Mouse (Mus musculus) intestine, embryonic 16.5 days (tissue): ENCODE results near the gene Abcb8. TPM values are rescaled to one million over a fixed set of nuclear protein-coding genes. Genes with fewer than 3 reads are reported as not detected.
A peak's percentile ranks its signal among the peaks of the same experiment; 100 is the strongest.

Experiments used
- ATAC-seq: fragments of 200-750 bp; cut with Nextera tagmentation; 2 replicates; pipeline ENCODE4 v1.8.0; 2017; ENCODE audit warnings: moderate TSS enrichment, moderate library complexity
- H3K27ac ChIP-seq: fragments of 300-500 bp; sonication (generic); 2 replicates; pipeline ENCODE4 v1.5.1; 2014; ENCODE audit warnings: mild to moderate bottlenecking, low read length
- H3K27me3 ChIP-seq: fragments of 300-500 bp; sonication (generic); replicated peaks from 2 replicates; pipeline ENCODE4 v1.6.1; 2014; ENCODE audit warnings: low read length, control low read depth, mixed read lengths; ENCODE audit not compliant: control insufficient read depth, insufficient read depth
- H3K36me3 ChIP-seq: fragments of 300-500 bp; sonication (generic); 2 replicates; pipeline ENCODE4 v1.6.1; 2014; ENCODE audit warnings: low read length, control low read depth; ENCODE audit not compliant: control insufficient read depth, insufficient read depth
- H3K4me1 ChIP-seq: fragments of 300-500 bp; sonication (generic); 2 replicates; pipeline ENCODE4 v1.6.1; 2014; ENCODE audit warnings: low read length, control low read depth, mixed read lengths; ENCODE audit not compliant: control insufficient read depth, insufficient read depth
- H3K4me2 ChIP-seq: fragments of 300-500 bp; sonication (generic); 2 replicates; pipeline ENCODE4 v1.6.1; 2014; ENCODE audit warnings: low read depth, low read length, control low read depth
- H3K4me3 ChIP-seq: fragments of 300-500 bp; sonication (generic); 2 replicates; pipeline ENCODE4 v1.5.1; 2014; ENCODE audit warnings: mild to moderate bottlenecking, low read length
- H3K9ac ChIP-seq: fragments of 300-500 bp; sonication (generic); 2 replicates; pipeline ENCODE4 v1.6.1; 2014; ENCODE audit warnings: low read depth, low read length
- H3K9me3 ChIP-seq: fragments of 300-500 bp; sonication (generic); 2 replicates; pipeline ENCODE4 v1.6.1; 2016; ENCODE audit warnings: low read length, control low read depth; ENCODE audit not compliant: control insufficient read depth
- WGBS: fragments of 180-500 bp; shearing (Covaris S2); extraction: QIAGEN DNeasy Blood & Tissue Kit; methylation state at CpG from one replicate; pipeline ENCODE4 v1.1.7; 2014; 5-methylcytosine and 5-hydroxymethylcytosine counted together
- polyA plus RNA-seq: library from polyadenylated mRNA; unstranded; fragments of >200 nt; fragmentation: Nextera tagmentation; extraction: Ambion mirVana; gene quantifications from 2 replicates; pipeline ENCODE4 v1.2.1, GENCODE M21; 2015

The Abcb8 gene
- polyA plus RNA-seq, 1 experiment from 2014 or later = 89.8 TPM

DNA sequence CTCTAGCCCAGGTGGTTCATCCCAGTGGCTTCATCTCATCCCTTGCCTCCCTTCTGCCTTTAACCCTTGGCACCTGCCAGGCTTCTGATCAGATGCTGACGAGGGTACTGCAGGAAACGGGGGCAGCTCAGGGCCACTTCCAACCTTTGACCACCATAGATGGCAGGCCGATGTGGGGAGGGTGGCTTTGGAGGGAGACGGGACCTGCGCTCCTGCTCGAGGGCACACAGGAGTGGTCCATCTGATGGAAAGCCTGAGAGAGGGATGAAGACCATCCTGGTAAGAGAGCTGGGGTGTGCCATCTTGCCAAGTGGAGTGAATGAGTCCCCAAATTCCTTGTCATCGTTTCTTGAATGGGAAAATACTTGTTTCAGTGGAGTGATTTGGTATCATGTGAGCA lies 49.7 kb downstream of the Abcb8 start:
- WGBS = 91% methylated on average over 7 of the region's 7 CpGs
- no peaks in the 10 kb centered on the region for H3K27me3 ChIP-seq
- no peak overlapping the region for H3K4me2 ChIP-seq
- H3K9me3 ChIP-seq = no peaks in the 10 kb centered on the region
- H3K4me1 ChIP-seq = peaks cover 24% of the 10 kb centered on the region
- no peak overlapping the region for H3K4me3 ChIP-seq
- ATAC-seq = no peak
- H3K9ac ChIP-seq = no peak overlapping the region
- H3K36me3 ChIP-seq = peaks cover 22% of the 10 kb centered on the region
- no peak overlapping the region for H3K27ac ChIP-seq

DNA sequence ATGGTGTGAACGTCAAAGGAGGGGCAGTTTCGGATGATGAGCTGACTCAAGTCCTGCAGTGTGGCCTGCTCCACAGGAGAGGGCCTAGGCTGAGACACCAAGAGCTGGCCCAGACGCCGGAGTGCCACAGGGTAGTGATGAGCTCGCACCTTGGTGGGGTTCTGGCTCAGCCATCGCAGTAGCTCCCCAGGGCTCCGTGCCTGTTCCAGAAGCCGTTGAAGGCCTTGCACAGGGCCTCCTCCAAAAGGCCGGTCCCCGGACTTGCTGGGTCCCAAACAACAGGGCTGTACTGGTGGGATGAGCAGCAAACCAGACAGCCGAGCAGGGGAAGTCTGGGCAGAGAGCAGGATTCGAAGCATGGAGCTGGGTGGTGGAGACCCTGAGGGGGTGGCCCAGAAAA lies 50.5 kb downstream of the Abcb8 start:
- H3K4me2 ChIP-seq = peak overlapping the region; percentile 88
- H3K9ac ChIP-seq = peak overlapping the region; percentile 97
- H3K4me3 ChIP-seq = peak overlapping the region; percentile 85
- peaks cover 19% of the 10 kb centered on the region for H3K36me3 ChIP-seq
- H3K9me3 ChIP-seq = no peaks in the 10 kb centered on the region
- H3K4me1 ChIP-seq = peaks cover 24% of the 10 kb centered on the region
- ATAC-seq = no peak
- 81% methylated on average over 12 of the region's 12 CpGs for WGBS
- no peak overlapping the region for H3K27ac ChIP-seq
- H3K27me3 ChIP-seq = no peaks in the 10 kb centered on the region

DNA sequence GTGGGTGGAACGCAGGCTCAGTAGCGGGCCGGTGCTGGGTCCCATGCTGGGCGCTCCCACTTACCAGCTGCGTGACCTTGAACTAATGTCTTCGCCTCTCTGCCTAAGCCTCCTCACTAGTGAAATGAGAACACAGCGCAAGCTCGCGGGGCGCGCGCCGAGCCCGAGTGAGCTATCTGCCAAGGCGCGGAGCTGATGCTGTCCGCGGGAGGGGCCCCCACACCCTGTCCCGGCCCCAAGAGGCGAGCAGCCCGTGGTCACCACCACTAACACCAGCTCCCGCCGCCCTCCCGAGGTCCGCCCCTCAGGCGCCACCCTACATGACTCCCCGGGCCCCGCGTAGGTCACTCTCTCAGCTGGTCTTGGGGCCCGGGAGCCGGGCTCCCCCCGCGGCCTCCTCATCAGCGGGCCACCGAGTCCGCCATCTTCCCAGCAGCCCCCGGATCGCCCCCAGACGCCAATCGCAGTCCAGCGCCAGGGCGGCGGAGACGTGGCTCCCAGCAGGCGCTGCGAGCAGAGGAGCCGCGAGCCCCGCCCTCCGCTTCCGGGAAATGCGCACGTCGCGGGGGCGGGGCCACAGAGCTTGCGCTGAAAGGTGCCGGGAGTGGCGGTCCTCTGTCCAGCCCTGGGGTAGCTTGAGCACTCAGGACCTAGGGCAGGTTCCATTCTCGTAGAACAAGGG lies 51.4 kb downstream of the Abcb8 start, which contains the start of gene Fastk:
Fastk (minus strand) TSS at position 542 of the 682 bp plus-strand sequence.
- peak within 1 kb of the TSS; percentile 88 for H3K4me2 ChIP-seq
- peak within 1 kb of the TSS; percentile 97 for H3K9ac ChIP-seq
- under 1% methylated on average over 60 of the region's 60 CpGs for WGBS
- H3K4me1 ChIP-seq = peaks cover 24% of the 10 kb centered on the region
- peak; percentile 84 for ATAC-seq
- no peaks in the 10 kb centered on the region for H3K27me3 ChIP-seq
- H3K4me3 ChIP-seq = peak within 1 kb of the TSS; percentile 85
- no peaks in the 10 kb centered on the region for H3K9me3 ChIP-seq
- peaks cover 9% of the 10 kb centered on the region for H3K36me3 ChIP-seq
- peak within 1 kb of the TSS; percentile 90 for H3K27ac ChIP-seq

DNA sequence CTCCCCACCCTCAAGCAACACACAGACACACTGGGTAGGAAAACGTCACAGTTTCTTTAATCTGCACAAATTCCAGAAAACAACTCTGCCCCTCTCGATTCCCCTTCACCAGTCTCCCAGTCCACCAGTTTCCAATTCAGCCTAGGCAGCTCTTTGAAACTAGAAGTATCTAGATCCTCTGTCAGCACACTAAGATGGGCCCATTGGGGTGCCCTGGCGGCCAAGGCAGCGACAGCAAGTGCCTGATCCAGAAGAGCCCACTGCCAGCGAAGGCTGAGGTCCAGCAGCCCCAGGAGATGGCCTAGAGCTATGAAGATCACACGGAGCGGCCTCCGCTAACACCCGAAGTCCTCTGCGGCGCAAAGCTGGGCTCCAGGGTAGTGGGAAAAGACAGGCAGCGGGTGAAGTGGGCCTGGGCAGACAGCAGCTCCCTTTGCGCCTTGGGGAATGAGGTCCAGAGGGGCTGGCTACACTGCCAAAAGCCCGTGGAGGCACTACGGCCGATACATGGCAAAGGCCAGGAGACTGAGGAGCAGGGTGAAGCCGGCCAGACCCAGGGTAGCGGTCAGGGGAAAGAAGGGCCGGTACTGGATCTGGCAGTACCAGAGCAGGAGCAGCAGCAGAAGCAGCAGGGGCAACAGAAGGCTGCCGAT lies 52.1 kb downstream of the Abcb8 start:
- no peak for ATAC-seq
- Histone ChIP-seq H3K9ac (peak overlapping the region; percentile 97), H3K27ac (peak overlapping the region; percentile 90)

DNA sequence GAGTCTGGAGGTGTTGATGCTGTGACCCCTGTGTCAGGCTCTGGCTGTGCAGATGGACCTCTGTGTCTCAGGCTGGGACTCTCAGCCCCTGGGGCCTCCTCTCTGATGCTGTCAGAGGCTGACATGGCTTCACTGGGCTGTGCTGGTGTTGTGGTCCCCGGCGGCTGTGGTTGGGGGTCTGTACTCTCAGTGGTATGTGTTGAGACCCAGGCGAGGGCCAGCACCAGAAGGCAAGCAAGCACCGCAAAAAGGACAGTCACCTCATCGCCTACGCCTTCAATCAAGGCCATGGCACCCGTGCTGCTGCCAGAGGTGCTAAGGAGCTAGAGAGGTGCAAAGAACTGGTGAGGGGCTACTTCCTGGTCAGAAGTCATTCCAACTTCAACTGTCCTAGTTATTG lies 53.2 kb downstream of the Abcb8 start:
- WGBS = 90% methylated on average over 7 of the region's 7 CpGs
- Histone ChIP-seq H3K4me3 (no peak overlapping the region; the same call in 1 of the 2 replicates), H3K4me2 (no peak overlapping the region; the same call in 1 of the 2 replicates)

More for the DNA sequence above, 52.1 kb downstream of the Abcb8 start:
- Histone ChIP-seq H3K4me2 (peak overlapping the region; percentile 88), H3K27me3 (no peaks in the 10 kb centered on the region), H3K36me3 (peaks cover 4% of the 10 kb centered on the region), H3K9me3 (no peaks in the 10 kb centered on the region), H3K4me3 (peak overlapping the region; percentile 85), H3K4me1 (peaks cover 24% of the 10 kb centered on the region)
- 56% methylated on average over 20 of the region's 20 CpGs for WGBS

DNA sequence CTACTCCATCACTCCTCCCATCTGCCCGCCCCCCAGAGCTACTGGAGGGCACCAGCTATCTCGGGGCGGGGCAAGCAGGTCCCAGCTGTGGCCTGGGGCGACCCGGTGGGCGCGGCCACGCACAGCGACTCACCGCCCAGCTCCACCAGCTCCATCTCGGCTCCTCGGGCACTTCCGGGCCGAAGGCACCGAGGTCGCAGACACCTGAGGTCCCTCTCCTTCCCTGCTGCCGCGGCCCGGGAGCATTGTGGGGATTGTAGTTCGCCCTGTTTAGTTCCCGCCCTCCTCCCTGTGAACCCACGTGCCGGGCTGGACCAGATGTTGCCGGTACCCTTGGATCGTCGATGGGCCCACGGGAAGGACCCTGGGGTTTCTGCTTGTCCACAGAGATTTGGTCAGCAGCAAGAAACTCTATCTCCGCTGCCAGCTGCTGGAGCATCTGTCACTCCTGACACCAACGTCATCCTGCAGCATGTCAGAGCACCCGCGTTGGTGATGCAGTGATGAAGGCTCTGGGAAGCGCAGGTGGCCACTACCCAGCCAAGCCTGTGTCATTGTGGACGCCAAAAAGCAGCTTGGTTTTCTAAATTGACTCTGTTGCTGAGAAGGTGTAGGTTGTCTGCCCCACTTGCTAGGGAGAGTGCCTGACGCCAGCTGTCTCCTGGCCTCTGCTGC lies 54.3 kb downstream of the Abcb8 start, which contains the start of gene Tmub1:
Tmub1 (minus strand) TSS at position 231 of the 675 bp plus-strand sequence.
- peak; percentile 72 for ATAC-seq
- H3K4me1 ChIP-seq = peaks cover 30% of the 10 kb centered on the region
- no peaks in the 10 kb centered on the region for H3K9me3 ChIP-seq
- no peaks in the 10 kb centered on the region for H3K27me3 ChIP-seq
- WGBS = 2% methylated on average over 34 of the region's 34 CpGs
- H3K9ac ChIP-seq = peak within 1 kb of the TSS; percentile 74
- H3K4me3 ChIP-seq = peak within 1 kb of the TSS; percentile 69
- no peaks in the 10 kb centered on the region; the same call in 1 of the 2 replicates for H3K36me3 ChIP-seq
- peak within 1 kb of the TSS; percentile 79 for H3K4me2 ChIP-seq
- peak within 1 kb of the TSS; percentile 61 for H3K27ac ChIP-seq

More for the DNA sequence above, 53.2 kb downstream of the Abcb8 start:
- Histone ChIP-seq H3K9me3 (no peaks in the 10 kb centered on the region), H3K36me3 (no peaks in the 10 kb centered on the region; the same call in 1 of the 2 replicates), H3K9ac (no peak overlapping the region), H3K27me3 (no peaks in the 10 kb centered on the region), H3K4me1 (peaks cover 30% of the 10 kb centered on the region), H3K27ac (no peak overlapping the region)
- ATAC-seq = no peak

DNA sequence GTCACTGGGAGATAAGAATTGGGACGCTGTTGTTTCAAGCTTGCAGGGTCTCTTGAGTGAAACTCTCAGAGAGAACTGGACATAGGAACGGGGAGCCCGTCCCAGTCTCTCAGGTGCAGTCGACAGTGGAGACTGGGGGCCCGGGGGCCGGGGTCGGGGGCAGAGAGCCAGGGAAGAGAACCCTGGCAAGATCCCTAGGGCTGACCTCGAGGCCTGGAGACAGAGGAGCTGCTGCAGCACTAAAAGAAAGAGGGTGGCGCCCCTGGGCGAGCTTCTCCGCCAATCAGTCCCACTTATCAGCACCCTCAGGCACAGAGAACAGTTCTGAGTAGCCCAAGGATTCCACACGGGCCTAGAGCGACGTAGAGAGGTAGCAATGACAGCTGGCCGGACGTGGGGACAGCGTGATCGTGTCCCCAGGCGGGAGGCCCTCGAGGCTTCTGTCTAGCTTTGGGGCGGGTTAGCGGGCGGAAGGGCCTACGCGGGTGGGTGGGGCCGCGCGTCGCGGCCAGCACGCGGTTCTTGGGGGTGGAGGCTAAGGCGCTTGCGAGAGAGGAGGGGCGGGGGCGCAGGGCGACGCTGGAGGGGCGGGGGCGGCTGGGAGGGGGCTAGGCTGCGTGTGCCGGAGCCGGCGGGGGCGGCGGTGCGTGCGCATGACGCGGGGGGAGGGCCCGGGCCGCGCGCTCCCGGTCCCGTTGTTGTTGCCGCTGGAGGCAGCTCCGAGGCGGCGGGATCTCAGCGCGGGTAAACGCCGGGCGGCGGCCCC lies 58.0 kb downstream of the Abcb8 start:
- Histone ChIP-seq H3K36me3 (no peaks in the 10 kb centered on the region), H3K27ac (peak overlapping the region; percentile 91), H3K4me3 (peak overlapping the region; percentile 93), H3K4me1 (peaks cover 47% of the 10 kb centered on the region), H3K9ac (peak overlapping the region; percentile 90), H3K4me2 (peak overlapping the region; percentile 96), H3K27me3 (no peaks in the 10 kb centered on the region), H3K9me3 (no peaks in the 10 kb centered on the region)
- 4% methylated on average over 55 of the region's 66 CpGs for WGBS
- peak; percentile 79 for ATAC-seq

DNA sequence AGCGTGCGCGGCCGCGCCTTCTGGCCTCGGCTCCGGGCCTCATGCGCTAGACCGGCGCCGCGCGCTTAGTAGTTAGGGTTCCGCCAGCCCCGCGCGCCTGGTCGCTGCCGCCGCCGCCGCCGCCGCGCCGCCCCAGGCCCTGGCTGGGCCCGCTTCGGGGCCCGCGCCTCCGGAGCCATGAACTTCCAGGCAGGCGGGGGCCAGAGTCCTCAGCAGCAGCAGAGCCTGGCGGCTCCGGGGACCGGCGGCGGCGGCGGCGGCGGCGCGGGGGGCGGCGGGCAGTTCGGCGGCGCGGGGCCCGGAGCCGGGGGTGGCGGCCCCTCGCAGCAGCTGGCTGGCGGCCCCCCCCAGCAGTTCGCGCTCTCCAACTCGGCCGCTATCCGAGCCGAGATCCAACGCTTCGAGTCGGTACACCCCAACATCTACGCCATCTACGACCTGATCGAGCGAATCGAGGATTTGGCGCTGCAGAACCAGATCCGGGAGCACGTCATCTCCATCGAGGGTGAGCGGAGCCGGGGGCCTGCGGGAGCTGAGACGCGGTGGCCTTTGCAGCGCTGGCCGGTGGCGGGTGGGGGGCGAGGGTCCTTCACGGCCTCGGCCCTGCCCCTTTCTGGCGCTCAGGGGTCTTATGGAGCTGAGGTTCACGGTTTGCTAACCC lies 58.7 kb downstream of the Abcb8 start, which contains the start of gene Agap3:
Agap3 (plus strand) TSS at position 148 of the 661 bp plus-strand sequence.
- ATAC-seq = no peak
- WGBS = under 1% methylated on average over 64 of the region's 85 CpGs
- peak within 1 kb of the TSS; percentile 90 for H3K9ac ChIP-seq
- H3K27ac ChIP-seq = peak within 1 kb of the TSS; percentile 91
- H3K4me1 ChIP-seq = peaks cover 48% of the 10 kb centered on the region
- no peaks in the 10 kb centered on the region for H3K27me3 ChIP-seq
- H3K36me3 ChIP-seq = no peaks in the 10 kb centered on the region
- H3K4me3 ChIP-seq = peak within 1 kb of the TSS; percentile 93
- H3K9me3 ChIP-seq = no peaks in the 10 kb centered on the region
- peak within 1 kb of the TSS; percentile 96 for H3K4me2 ChIP-seq
